Mouse (Mus musculus) right cerebral cortex, postnatal 14 days (tissue): Measurements from ENCODE around the gene Ankrd54.
"Not testable (repeated sequence)": the region's sequence is repeated elsewhere in the genome, so short reads cannot be mapped to it uniquely, and the experiment has no call there.

Experiments
- DNase-seq: peaks from one replicate; pipeline ENCODE4 v3.0.0; 2022

Ankrd54 gene

GRCm38 (mm10) chr15:79007836-79008235, 54.9 kb downstream of the Ankrd54 start:
- not testable (repeated sequence) for DNase-seq

GRCm38 (mm10) chr15:79007059-79007458, 55.6 kb downstream of the Ankrd54 start:
- no peak for DNase-seq

GRCm38 (mm10) chr15:79006638-79007037, 56.1 kb downstream of the Ankrd54 start:
- no peak for DNase-seq

- DNase-seq = no peak
Observed at GRCm38 (mm10) chr15:79005581-79005980, 57.1 kb downstream of the Ankrd54 start.
